Mouse (Mus musculus) layer of hippocampus, postnatal 10 days (tissue): ENCODE results near the gene Rps13. TPM values are rescaled to one million over a fixed set of nuclear protein-coding genes. Genes with fewer than 3 reads are reported as not detected.

ENCODE experiments used
- DNase-seq, 2 experiments: peaks; one replicate each; pipeline ENCODE4 v3.0.0; 2021; ENCODE audit warnings: low spot score in 2 of 2
- total RNA-seq, 2 experiments: library from RNA; stranded (reverse); gene quantifications; 2 replicates each; pipeline ENCODE4 v1.2.3; 2021

Rps13 gene
- total RNA-seq, 2 experiments from 2014 or later, result 282 to 291 TPM

- no peak for DNase-seq
Observed at GRCm38 (mm10) chr7:116294961-116295360, 39.0 kb downstream of the Rps13 start.

GRCm38 (mm10) chr7:116292377-116292776 lies 41.6 kb downstream of the Rps13 start:
- no peak for DNase-seq

- no peak for DNase-seq
Observed at GRCm38 (mm10) chr7:116290559-116290958, 43.4 kb downstream of the Rps13 start.

GRCm38 (mm10) chr7:116288996-116289395 lies 45.0 kb downstream of the Rps13 start:
- no peak for DNase-seq

GRCm38 (mm10) chr7:116287959-116288358 lies 46.0 kb downstream of the Rps13 start:
- no peak for DNase-seq

GRCm38 (mm10) chr7:116286611-116287355 lies 47.2 kb downstream of the Rps13 start:
- DNase-seq, result no peak

GRCm38 (mm10) chr7:116286173-116286572 lies 47.8 kb downstream of the Rps13 start:
- DNase-seq, result no peak

- no peak for DNase-seq
Observed at GRCm38 (mm10) chr7:116285216-116285615, 48.8 kb downstream of the Rps13 start.

- DNase-seq, result peak; percentile 31 to 57
Observed at GRCm38 (mm10) chr7:116282755-116283154, 51.2 kb downstream of the Rps13 start.

Other genes starting within 250 kb of the Rps13 start
- 1 to 10 TPM; 3.7 to 4.7 TPM for gene Gm4353, start 249.6 kb downstream of the Rps13 start, total RNA-seq
- 10 to 100 TPM; 20.5 to 25.9 TPM for gene Plekha7, start 25.8 kb downstream of the Rps13 start, total RNA-seq
- gene Pik3c2a, start 109.3 kb upstream of the Rps13 start, total RNA-seq, result 10 to 100 TPM; 22.2 to 23.8 TPM
- gene Nucb2, start 170.2 kb upstream of the Rps13 start, total RNA-seq, result 10 to 100 TPM; 33.2 to 33.3 TPM